Mouse (Mus musculus): ENCODE data around the gene Riox1.
"Not testable (repeated sequence)": the region's sequence is repeated elsewhere in the genome, so short reads cannot be mapped to it uniquely, and the experiment has no call there.

Gene Riox1

DNA sequence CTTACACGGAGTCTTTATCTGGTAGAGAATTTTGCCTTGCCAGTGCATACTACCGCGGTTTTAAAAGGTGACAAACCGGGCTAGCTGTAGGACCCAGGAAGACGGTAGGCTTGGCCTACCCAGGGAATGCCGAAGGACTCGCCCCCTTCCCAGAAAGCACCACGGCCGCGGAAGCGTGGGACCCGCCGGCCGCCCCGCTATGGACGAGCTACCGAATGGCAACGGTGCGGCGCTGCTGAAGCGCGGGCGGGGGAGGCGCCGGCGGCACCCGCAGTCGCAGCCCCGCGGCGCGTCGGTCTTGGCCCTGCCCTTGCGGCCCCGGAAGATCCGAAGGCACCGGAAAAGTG lies at the start of gene Riox1:
Riox1 (plus strand) TSS at position 116 of the 347 bp plus-strand sequence.
- DNase-seq (ENCODE audit: low read depth, low spot score): peak; percentile 55

- no peak for DNase-seq (ENCODE audit: low read depth, low spot score)
These were observed 40.0 kb upstream of the Riox1 start for GRCm38 (mm10) chr12:83910451-83910850.

DNA sequence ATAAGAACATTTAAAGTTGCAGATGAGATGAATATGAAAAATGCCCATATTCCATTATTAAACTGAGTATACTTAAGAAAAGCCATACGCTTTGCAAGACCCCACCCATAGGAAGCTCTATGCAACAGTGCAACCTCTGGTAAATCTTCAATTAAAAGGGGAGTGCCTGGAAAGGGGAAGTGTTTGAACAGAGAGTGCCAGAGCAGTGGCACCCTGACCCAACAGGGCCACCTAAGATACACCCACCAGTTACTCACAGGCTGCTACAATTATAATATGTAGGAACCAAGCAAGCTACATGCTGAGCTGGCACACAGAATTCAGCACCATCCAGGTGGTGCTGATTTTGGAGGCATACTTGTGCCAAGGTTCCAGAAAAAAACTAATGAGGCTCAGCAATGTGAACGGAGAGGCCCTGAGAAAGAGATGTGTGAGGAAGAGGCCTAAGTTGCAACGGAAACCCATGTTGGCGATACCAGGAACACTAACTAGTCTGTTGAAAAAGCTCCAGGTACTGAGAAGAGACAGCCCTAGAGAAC lies 36.1 kb upstream of the Riox1 start:
- no peak for DNase-seq (ENCODE audit: low read depth, low spot score)

DNA sequence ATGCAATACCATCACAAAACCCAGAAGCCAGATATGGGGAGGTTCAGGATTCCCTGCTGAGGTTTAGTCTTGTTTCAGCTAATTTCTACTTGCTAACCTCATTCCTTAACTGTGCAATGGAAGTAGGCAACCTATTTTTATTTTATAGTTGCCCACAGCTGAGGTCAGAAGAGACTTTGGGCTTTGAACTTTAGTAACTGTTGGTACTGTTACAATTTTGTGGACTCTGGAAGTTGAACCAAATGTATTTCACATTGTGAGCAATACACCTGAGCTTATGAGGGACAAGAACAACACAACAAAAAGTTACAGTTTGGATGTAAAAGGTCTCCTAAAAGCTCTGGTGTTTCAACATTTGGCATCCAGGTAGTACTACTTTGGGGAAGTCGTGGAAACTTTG lies 35.6 kb upstream of the Riox1 start:
- no peak for DNase-seq (ENCODE audit: low read depth, low spot score)

DNA sequence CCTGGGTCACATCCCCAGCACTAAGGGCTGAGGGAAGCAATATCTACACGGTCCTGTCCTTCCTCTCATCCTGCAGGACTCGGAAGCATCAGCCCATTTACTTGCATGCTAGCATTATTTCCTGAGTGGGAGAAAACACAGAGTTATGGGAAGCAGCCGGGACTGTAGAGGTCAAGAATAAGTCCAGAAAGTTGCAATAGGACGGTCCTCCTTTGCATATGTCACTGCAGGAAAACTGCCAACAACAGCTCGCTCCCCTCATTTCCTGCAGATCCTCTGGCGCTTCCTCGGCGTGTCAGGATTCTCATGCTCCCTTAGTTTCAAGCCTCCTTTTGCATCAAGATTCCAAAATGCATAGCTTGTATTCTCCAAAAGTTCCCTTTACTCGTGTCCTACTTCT lies 33.5 kb upstream of the Riox1 start:
- no peak for DNase-seq (ENCODE audit: low read depth, low spot score)

DNA sequence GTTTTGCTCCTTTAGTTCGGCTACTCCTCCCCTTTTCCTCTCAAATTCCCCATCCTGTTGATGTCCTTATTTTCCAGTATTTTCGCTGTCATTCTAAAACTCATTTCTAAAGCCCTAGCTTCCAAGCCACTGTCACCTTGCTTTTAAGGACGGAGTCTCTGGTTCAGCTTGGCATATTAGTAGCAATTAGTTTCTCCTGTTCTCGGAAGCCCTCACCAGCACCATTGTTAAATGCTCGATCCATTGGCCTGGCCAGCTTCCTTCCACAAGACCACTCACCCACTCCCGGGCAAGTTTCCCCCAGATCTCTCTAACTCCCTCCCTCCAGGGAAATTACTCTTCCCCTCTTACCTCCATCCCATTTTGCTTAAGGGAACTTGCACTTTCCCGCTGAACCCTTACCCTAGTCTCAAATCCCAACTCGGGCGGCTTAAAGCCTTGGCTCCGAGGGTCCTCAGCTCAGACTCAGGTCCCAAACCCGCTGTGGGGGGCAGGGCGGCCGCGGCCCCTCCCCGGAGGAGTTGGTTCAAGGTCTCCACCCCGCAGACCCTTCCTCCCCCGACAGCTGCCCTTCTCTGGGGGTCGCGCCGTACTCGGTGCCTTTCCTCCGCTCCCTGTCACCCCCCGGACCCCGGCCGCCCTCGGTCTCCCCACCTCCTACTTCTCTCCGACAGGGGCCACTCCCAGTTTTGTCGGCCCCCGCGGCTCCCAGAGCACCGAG lies 29.5 kb upstream of the Riox1 start:
- DNase-seq (ENCODE audit: low read depth, low spot score): no peak

DNA sequence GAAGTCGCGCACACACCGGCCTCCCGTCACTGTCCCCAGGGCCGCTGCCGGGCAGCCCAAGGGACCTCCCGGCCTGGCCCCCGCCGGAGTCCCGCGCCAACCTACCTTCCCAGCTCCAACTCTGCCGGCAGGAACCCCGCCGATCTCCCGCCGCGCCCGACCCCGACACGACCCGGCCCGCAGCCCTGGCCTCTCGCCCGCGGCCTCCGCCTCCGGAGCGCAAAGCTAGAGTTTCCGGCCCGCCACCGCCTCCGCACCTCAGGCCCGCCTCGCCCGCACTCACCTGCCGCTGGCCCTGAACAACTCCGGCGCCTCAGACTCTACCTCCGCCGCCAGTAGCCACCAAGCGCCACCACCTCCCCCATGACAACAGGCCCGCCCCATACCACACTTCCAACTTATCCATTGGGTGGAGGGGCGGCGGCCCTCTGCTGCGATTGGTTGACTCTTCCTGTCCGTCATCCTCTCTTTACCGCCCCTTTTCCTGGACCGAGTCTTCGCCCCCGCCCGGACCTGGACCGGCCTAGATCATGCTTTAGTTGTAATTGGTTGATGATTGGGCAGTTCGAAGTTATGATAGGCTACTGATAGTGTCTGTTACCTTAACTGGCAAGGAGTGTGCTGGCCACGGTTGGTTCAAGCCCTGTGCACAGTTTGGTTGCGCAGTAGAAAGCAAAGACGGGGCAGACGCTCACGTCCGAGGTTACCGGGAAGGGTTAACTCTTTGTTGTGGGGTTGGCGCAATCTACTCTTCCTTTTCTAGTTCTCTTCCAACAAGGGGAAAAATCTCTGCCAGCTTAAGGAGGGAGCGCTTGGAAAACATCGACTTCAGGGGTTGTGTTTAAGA lies 28.6 kb upstream of the Riox1 start, which contains the start of gene Numb:
Numb (minus strand) TSS at position 400 of the 847 bp plus-strand sequence.
- DNase-seq (ENCODE audit: low read depth, low spot score): peak; percentile 97

- no peak for DNase-seq (ENCODE audit: low read depth, low spot score)
These were observed 27.5 kb upstream of the Riox1 start for GRCm38 (mm10) chr12:83922724-83923485.

DNA sequence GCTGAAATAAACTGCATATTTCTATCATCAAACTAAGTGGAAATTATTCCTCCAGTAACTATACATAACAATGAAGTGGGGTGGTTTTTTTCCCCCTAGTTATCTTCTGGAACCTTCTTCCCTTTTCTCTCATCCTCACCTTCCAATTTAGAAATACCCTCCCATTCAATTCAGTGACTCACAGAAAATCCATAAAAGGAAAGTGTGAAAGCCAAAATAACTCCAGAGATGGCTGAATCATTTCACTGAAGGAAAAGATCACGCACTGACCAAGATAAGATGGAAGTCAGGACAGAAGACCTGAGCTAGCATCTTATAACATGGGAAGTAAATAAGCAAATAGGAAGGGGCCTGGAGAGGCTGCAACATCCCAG lies 26.9 kb upstream of the Riox1 start:
- DNase-seq (ENCODE audit: low read depth, low spot score): no peak

DNA sequence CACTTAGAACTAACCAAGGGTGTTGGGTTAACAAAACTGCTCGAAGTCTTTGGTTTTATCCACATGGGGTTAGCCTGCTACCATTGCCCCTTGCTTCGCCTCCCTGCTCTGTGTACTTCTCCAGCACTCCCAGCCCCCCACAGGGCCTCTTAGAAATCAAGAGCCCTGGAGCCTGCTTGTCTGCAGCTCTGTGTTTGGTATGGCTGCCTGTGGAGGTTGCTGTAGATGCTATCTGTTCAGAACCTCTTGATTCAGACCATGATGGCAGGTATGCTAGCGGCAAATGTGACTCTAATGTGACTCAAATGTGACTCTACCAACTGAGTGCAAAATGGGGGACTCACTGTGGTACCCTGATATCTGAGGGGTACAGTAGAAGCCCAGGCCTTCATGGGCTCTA lies 26.1 kb upstream of the Riox1 start:
- DNase-seq (ENCODE audit: low read depth, low spot score): no peak

- no peak for DNase-seq (ENCODE audit: low read depth, low spot score)
These were observed 25.2 kb upstream of the Riox1 start for GRCm38 (mm10) chr12:83925160-83925703.

GRCm38 (mm10) chr12:83926061-83926460 lies 24.3 kb upstream of the Riox1 start:
- no peak for DNase-seq (ENCODE audit: low read depth, low spot score)

- DNase-seq (ENCODE audit: low read depth, low spot score): no peak
These were observed 22.7 kb upstream of the Riox1 start for GRCm38 (mm10) chr12:83927747-83928146.

- no peak for DNase-seq (ENCODE audit: low read depth, low spot score)
These were observed 21.1 kb upstream of the Riox1 start for GRCm38 (mm10) chr12:83929186-83929804.

DNA sequence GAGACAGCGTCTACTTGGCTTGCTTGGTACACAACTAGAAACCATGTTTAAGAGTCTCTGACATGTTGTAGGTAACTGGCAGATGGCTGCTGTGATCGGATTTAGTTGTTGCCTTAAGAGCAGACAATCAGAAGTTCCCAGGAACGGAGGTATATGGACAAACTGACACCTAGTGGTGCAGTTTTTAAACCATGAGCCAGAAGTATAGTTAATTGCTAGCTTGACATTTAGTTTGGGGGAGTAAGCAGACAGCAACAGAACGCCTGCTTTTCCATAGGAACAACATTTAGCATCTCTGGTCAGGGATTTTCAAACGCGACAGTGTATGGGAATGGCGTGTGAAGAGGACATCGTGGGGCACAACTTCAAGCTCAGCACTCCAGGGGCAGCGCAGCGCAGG lies 12.8 kb upstream of the Riox1 start:
- DNase-seq (ENCODE audit: low read depth, low spot score): no peak

GRCm38 (mm10) chr12:83938592-83938991 lies 11.8 kb upstream of the Riox1 start:
- DNase-seq (ENCODE audit: low read depth, low spot score): not testable (repeated sequence)

DNA sequence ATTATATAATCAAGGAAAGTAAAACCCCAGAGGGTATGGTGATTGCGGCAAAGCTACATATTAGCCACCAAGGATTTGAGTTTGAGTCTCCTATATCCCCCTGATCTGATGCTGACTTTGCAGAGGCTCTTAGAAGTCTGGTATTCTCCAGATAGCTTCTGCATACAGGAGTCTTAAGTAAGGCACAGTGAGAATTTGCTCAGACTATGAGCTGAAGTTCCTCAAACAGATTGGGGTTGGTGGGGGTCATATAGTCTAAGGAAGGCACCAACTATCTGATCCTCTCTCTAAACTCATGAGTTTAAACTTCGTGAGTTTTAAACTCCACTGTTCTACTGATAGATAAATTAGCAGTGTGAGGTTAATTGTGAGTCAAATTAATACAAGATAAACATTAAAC lies 11.1 kb upstream of the Riox1 start:
- DNase-seq (ENCODE audit: low read depth, low spot score): no peak

GRCm38 (mm10) chr12:83940031-83940430 lies 10.4 kb upstream of the Riox1 start:
- DNase-seq (ENCODE audit: low read depth, low spot score): no peak

DNA sequence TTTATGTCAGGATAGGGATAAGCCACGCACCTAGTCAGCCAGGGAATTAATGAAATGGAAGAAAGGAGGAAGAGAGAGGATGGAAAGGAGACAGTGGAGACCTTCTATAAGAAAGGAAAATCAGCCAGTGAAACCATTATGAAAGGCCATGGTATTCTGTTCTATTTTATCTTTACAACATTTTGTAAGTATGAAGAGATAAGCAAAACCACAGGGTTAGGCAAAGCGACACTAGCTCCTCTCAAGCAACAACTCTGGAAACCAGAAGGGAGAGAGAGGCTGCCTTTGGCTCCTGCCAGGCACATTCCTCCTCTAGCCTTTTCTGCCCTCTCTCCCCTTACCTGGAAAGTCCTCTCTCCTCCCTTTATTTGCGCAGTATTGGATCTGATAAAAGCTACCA lies 8.5 kb upstream of the Riox1 start:
- no peak for DNase-seq (ENCODE audit: low read depth, low spot score)

DNA sequence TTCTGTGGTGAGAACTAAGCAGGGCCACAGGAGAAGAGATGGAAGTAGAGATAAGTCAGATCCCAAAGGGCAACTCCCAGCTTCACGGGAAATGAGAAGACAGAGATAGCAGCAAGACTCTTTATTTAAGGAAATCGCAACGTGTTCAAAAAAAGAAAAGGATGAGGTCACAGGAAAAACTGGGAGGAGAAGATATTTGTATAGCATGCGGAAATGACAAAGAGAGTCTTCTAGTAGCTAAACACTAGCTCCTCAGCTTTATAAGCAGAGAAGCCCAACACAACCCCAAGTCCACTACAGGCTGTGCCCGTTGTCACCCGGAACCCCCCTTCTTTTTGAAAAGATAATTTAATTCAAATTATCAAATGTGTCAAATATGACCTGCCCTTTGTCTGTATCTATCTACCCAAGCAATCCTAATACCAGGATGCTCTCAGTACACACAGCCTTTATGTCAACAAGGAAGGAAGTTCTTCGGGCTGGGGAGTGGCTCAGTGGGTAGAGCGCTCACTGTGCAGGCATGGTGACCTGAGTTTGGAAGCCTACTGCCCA lies 3.1 kb upstream of the Riox1 start:
- DNase-seq (ENCODE audit: low read depth, low spot score): no peak

DNA sequence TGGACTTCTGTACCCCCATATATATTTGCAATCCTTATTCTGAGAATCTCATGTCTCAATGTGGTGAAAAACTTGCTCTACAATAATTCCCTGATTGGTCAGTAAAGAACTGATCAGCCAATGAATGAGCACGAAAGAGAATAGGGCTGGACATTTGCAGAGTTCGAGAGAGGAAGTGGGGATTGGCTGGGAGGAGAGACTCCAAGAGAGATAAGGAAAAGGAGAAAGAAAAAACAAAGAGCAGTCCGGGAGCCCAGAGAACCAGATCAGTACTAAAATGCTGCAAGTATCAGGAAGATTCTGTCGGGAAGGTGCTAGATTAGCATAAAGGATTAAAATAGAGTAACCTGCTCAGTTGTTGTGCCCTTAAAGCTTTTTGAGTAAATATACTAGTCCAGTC lies 1.4 kb upstream of the Riox1 start:
- DNase-seq (ENCODE audit: low read depth, low spot score): no peak
